Mouse (Mus musculus): Measurements from ENCODE around the gene Mlh3.

DNA sequence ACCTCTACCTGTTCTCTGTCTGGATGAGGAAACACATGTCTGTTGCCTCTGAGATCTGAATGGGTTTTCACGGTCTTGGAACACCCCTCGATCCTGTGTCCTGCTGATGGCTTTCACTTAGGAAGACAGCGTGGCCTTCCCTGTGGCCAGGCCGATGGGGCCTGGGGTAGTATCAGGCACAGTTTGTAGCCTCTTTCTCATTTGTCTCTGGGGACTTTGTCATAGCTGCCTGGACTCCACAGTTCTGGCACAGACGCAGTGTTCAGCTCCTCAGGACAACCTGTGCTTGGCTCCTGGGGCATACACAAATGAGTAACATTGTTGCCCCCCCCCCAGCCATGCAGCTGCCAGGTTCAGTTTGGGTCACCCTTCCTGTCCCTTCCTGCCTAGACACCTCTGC, 75.3 kb downstream of the Mlh3 start:
- TF ChIP-seq CTCF (IDR thresholded peaks at IDR 0.05; ENCODE audit: low read depth, low read length) (no peak), POLR2A (IDR thresholded peaks at IDR 0.05; ENCODE audit: borderline replicate concordance, low read depth, low read length) (no peak)
